Mouse (Mus musculus): Measurements from ENCODE around the gene Zfp507. TPM values are rescaled to one million over a fixed set of nuclear protein-coding genes. Genes with fewer than 3 reads are reported as not detected.

Zfp507 gene
- polyA plus RNA-seq, 1 experiment, result 13.9 TPM

- Histone ChIP-seq H3K27ac (ENCODE audit: insufficient read depth, low read length) (no peak within 1 kb of the TSS), H3K4me3 (replicated peaks; ENCODE audit: insufficient read depth, low read depth, low read length) (peak within 1 kb of the TSS; percentile 82), H3K4me1 (ENCODE audit: control insufficient read depth, insufficient read depth, low read length) (0 out of 2 replicates have a peak, but pooled peaks cover 2% of the 10 kb centered on the region), H3K27me3 (ENCODE audit: control insufficient read depth, insufficient read depth, low read length) (no peaks in the 10 kb centered on the region)
- TF ChIP-seq POLR2A (IDR thresholded peaks at IDR 0.05; ENCODE audit: borderline replicate concordance, insufficient read depth, low read length) (peak; percentile 67; the same call in 1 of the 2 replicates), CTCF (IDR thresholded peaks at IDR 0.05; ENCODE audit: borderline replicate concordance, insufficient read depth, low read depth, low read length) (no peak)
- DNase-seq, result peak; percentile 81 to 88
- under 1% methylated on average over 70 of the region's 70 CpGs for WGBS
Observed at GRCm38 (mm10) chr7:35754033-35754885, 48.5 kb downstream of the Zfp507 start, which contains the start of gene Dpy19l3. Dpy19l3 (minus strand) TSS chr7:35754454.

GRCm38 (mm10) chr7:35753319-35754032 is 49.3 kb downstream of the Zfp507 start:
- Histone ChIP-seq H3K4me3 (replicated peaks; ENCODE audit: insufficient read depth, low read depth, low read length) (peak overlapping the region; percentile 82), H3K27me3 (ENCODE audit: control insufficient read depth, insufficient read depth, low read length) (no peaks in the 10 kb centered on the region), H3K27ac (ENCODE audit: insufficient read depth, low read length) (no peak overlapping the region), H3K4me1 (ENCODE audit: control insufficient read depth, insufficient read depth, low read length) (0 out of 2 replicates have a peak, but pooled peaks cover 2% of the 10 kb centered on the region)
- TF ChIP-seq POLR2A (IDR thresholded peaks at IDR 0.05; ENCODE audit: borderline replicate concordance, insufficient read depth, low read length), result no peak
- no peak for TF ChIP-seq CTCF (IDR thresholded peaks at IDR 0.05; ENCODE audit: borderline replicate concordance, insufficient read depth, low read depth, low read length)
- peak in 1 of 2 experiments; percentile 11 for DNase-seq
- WGBS, result 4% methylated on average over 15 of the region's 15 CpGs

GRCm38 (mm10) chr7:35750873-35751272 is 51.9 kb downstream of the Zfp507 start:
- H3K27ac ChIP-seq (ENCODE audit: insufficient read depth, low read length), result no peak overlapping the region
- 96% methylated on average over 9 of the region's 9 CpGs for WGBS
- TF ChIP-seq POLR2A (IDR thresholded peaks at IDR 0.05; ENCODE audit: borderline replicate concordance, insufficient read depth, low read length) (no peak), CTCF (IDR thresholded peaks at IDR 0.05; ENCODE audit: borderline replicate concordance, insufficient read depth, low read depth, low read length) (no peak)
- H3K27me3 ChIP-seq (ENCODE audit: control insufficient read depth, insufficient read depth, low read length), result no peaks in the 10 kb centered on the region
- 0 out of 2 replicates have a peak, but pooled peaks cover 2% of the 10 kb centered on the region for H3K4me1 ChIP-seq (ENCODE audit: control insufficient read depth, insufficient read depth, low read length)
- no peak for DNase-seq
- H3K4me3 ChIP-seq (replicated peaks; ENCODE audit: insufficient read depth, low read depth, low read length), result no peak overlapping the region

GRCm38 (mm10) chr7:35747397-35747964 is 55.3 kb downstream of the Zfp507 start:
- H3K27me3 ChIP-seq (ENCODE audit: control insufficient read depth, insufficient read depth, low read length), result no peaks in the 10 kb centered on the region
- no peak for DNase-seq
- WGBS, result 40% methylated on average over 14 of the region's 14 CpGs

DNA sequence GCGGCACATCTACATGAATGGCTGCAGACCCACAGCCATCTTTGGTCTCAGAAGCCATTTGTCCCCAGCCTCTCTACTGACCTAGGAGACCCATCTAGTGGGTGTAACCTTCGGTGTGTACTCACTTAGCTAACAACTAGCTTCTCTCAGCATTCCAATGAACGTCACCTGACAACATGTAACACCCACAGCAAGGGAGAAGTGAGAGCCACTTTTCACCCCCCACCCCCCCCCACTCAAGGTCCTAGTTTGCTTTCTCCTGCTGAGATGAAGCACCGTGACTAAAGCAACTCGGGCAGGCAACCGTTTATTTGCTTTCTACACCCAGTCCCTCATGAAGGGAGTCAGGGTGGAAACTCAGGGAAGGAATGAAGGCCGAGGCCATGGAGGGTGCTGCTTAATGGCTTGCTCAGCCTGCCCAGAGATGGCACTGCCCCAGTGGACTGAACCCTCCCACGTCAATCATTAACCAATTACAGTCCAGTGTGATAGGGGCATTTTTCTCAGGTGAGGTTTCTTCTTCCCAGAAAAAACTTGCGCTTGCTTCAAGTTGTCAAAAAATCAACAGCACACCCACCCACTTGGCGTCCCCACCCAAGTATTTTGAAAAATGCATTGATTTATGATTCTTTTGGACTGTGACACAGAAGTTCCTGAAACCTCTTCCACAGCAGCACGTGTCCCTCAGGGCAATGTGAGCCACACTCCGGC is 56.0 kb downstream of the Zfp507 start:
- 71% methylated on average over 12 of the region's 12 CpGs for WGBS
- Histone ChIP-seq H3K27ac (ENCODE audit: insufficient read depth, low read length) (no peak overlapping the region), H3K4me3 (replicated peaks; ENCODE audit: insufficient read depth, low read depth, low read length) (no peak overlapping the region), H3K27me3 (ENCODE audit: control insufficient read depth, insufficient read depth, low read length) (no peaks in the 10 kb centered on the region), H3K4me1 (ENCODE audit: control insufficient read depth, insufficient read depth, low read length) (no peaks in the 10 kb centered on the region)
- no peak for TF ChIP-seq POLR2A (IDR thresholded peaks at IDR 0.05; ENCODE audit: borderline replicate concordance, insufficient read depth, low read length)
- no peak for TF ChIP-seq CTCF (IDR thresholded peaks at IDR 0.05; ENCODE audit: borderline replicate concordance, insufficient read depth, low read depth, low read length)
- no peak for DNase-seq

More at GRCm38 (mm10) chr7:35747397-35747964, 55.3 kb downstream of the Zfp507 start:
- TF ChIP-seq POLR2A (IDR thresholded peaks at IDR 0.05; ENCODE audit: borderline replicate concordance, insufficient read depth, low read length), result no peak
- TF ChIP-seq CTCF (IDR thresholded peaks at IDR 0.05; ENCODE audit: borderline replicate concordance, insufficient read depth, low read depth, low read length), result no peak
- no peaks in the 10 kb centered on the region for H3K4me1 ChIP-seq (ENCODE audit: control insufficient read depth, insufficient read depth, low read length)
- no peak overlapping the region for H3K27ac ChIP-seq (ENCODE audit: insufficient read depth, low read length)
- no peak overlapping the region for H3K4me3 ChIP-seq (replicated peaks; ENCODE audit: insufficient read depth, low read depth, low read length)

GRCm38 (mm10) chr7:35745281-35745702 is 57.5 kb downstream of the Zfp507 start:
- TF ChIP-seq POLR2A (IDR thresholded peaks at IDR 0.05; ENCODE audit: borderline replicate concordance, insufficient read depth, low read length), result no peak
- no peak for TF ChIP-seq CTCF (IDR thresholded peaks at IDR 0.05; ENCODE audit: borderline replicate concordance, insufficient read depth, low read depth, low read length)
- no peak overlapping the region for H3K4me3 ChIP-seq (replicated peaks; ENCODE audit: insufficient read depth, low read depth, low read length)
- no peaks in the 10 kb centered on the region for H3K4me1 ChIP-seq (ENCODE audit: control insufficient read depth, insufficient read depth, low read length)
- H3K27ac ChIP-seq (ENCODE audit: insufficient read depth, low read length), result no peak overlapping the region
- H3K27me3 ChIP-seq (ENCODE audit: control insufficient read depth, insufficient read depth, low read length), result no peaks in the 10 kb centered on the region
- DNase-seq, result no peak
- whole genome bisulfite sequencing, result 93% methylated on average over 6 of the region's 6 CpGs

DNA sequence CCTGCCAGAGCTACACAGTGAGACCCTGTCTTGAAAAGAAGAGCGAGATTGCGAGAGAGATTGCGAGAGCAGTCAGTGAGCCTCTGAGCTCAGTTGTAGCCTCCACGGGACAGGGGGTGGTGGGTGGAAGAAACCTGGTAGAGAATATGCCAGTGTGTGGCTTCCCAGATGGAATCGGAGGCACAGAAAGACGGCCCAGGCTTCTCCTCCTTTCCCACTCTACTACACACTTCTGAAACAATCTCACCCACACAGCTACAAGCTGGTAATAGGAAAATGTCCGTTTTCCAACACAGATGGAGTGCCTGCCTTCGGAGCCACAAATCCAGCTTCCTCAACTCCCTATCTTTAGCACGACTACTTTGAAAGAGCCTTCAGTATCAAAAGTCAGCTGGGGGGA is 58.0 kb downstream of the Zfp507 start:
- Histone ChIP-seq H3K4me3 (replicated peaks; ENCODE audit: insufficient read depth, low read depth, low read length) (no peak overlapping the region), H3K27me3 (ENCODE audit: control insufficient read depth, insufficient read depth, low read length) (no peaks in the 10 kb centered on the region), H3K4me1 (ENCODE audit: control insufficient read depth, insufficient read depth, low read length) (no peaks in the 10 kb centered on the region), H3K27ac (ENCODE audit: insufficient read depth, low read length) (no peak overlapping the region)
- no peak for DNase-seq
- WGBS, result 94% methylated on average over 9 of the region's 9 CpGs
- no peak for TF ChIP-seq POLR2A (IDR thresholded peaks at IDR 0.05; ENCODE audit: borderline replicate concordance, insufficient read depth, low read length)
- no peak for TF ChIP-seq CTCF (IDR thresholded peaks at IDR 0.05; ENCODE audit: borderline replicate concordance, insufficient read depth, low read depth, low read length)
